Mouse (Mus musculus): ENCODE measurements around the gene Nipbl.
"Not testable (repeated sequence)": the region's sequence is repeated elsewhere in the genome, so short reads cannot be mapped to it uniquely, and the experiment has no call there.

Gene Nipbl

GRCm38 (mm10) chr15:8443926-8444889 is at the start of gene Nipbl:
TSS of gene Nipbl (minus strand) at chr15:8444463.
- in situ Hi-C loops (cut with MboI, MseI): no loop called here

GRCm38 (mm10) chr15:8485261-8485660 is 41.0 kb upstream of the Nipbl start:
- in situ Hi-C loops (cut with MboI, MseI): no loop called here

GRCm38 (mm10) chr15:8469006-8469575 is 24.8 kb upstream of the Nipbl start:
- in situ Hi-C loops (cut with MboI, MseI): no loop called here

GRCm38 (mm10) chr15:8463521-8463920 is 19.3 kb upstream of the Nipbl start:
- in situ Hi-C loops (cut with MboI, MseI): no loop called here

GRCm38 (mm10) chr15:8462780-8463179 is 18.5 kb upstream of the Nipbl start:
- in situ Hi-C loops (cut with MboI, MseI): no loop called here

GRCm38 (mm10) chr15:8460871-8461270 is 16.6 kb upstream of the Nipbl start:
- in situ Hi-C loops (cut with MboI, MseI): no loop called here

- in situ Hi-C loops (cut with MboI, MseI): no loop called here
Measured at GRCm38 (mm10) chr15:8459979-8460378, 15.7 kb upstream of the Nipbl start.

- in situ Hi-C loops (cut with MboI, MseI): not testable (repeated sequence)
Measured at GRCm38 (mm10) chr15:8456223-8456622, 12.0 kb upstream of the Nipbl start.

- in situ Hi-C loops (cut with MboI, MseI): no loop called here
Measured at GRCm38 (mm10) chr15:8455486-8455885, 11.2 kb upstream of the Nipbl start.

- in situ Hi-C loops (cut with MboI, MseI): loop anchor here (5.0 kb wide), 2 partner anchors 136 to 141 kb away; no protein-coding TSS in a partner anchor
Measured at GRCm38 (mm10) chr15:8451071-8451470, 6.8 kb upstream of the Nipbl start.

- in situ Hi-C loops (cut with MboI, MseI): no loop called here
Measured at GRCm38 (mm10) chr15:8447193-8447767, 3.0 kb upstream of the Nipbl start.

GRCm38 (mm10) chr15:8446435-8446834 is 2.2 kb upstream of the Nipbl start:
- in situ Hi-C loops (cut with MboI, MseI): no loop called here

- in situ Hi-C loops (cut with MboI, MseI): no loop called here
Measured at GRCm38 (mm10) chr15:8445951-8446419, 1.7 kb upstream of the Nipbl start.

GRCm38 (mm10) chr15:8444890-8445597 is 781 bp upstream of the Nipbl start:
- in situ Hi-C loops (cut with MboI, MseI): no loop called here

GRCm38 (mm10) chr15:8443168-8443925 is 916 bp downstream of the Nipbl start:
- in situ Hi-C loops (cut with MboI, MseI): no loop called here

- in situ Hi-C loops (cut with MboI, MseI): no loop called here
Measured at GRCm38 (mm10) chr15:8442761-8443160, 1.5 kb downstream of the Nipbl start.

- in situ Hi-C loops (cut with MboI, MseI): no loop called here
Measured at GRCm38 (mm10) chr15:8442156-8442555, 2.1 kb downstream of the Nipbl start.

- in situ Hi-C loops (cut with MboI, MseI): no loop called here
Measured at GRCm38 (mm10) chr15:8433239-8433947, 10.9 kb downstream of the Nipbl start.

GRCm38 (mm10) chr15:8432534-8432933 is 11.7 kb downstream of the Nipbl start:
- in situ Hi-C loops (cut with MboI, MseI): no loop called here

- in situ Hi-C loops (cut with MboI, MseI): no loop called here
Measured at GRCm38 (mm10) chr15:8429502-8429901, 14.8 kb downstream of the Nipbl start.

All from T-helper 17 cell (primary cell).